In genomic region chr8:122806956-122807538, GRCm38 (mm10) we compare ENCODE assay signal across 12 mouse cellular contexts. TPM values are rescaled to one million over a fixed set of nuclear protein-coding genes. Genes with fewer than 3 reads are reported as not detected.
DNase-seq lines count a peak whose midpoint lies in the region; ATAC-seq and TF ChIP-seq lines count a peak whose summit lies in the region.
"Had no signal": no experiment of that assay in that cellular context is flagged by ENCODE, and none has a peak within 500 bp of the region (broad histone marks: within the 10 kb centered on the region; RNA-seq: fewer than 3 reads in every experiment).

No protein-coding gene starts in this region.

- H3K27ac ChIP-seq in heart, embryonic 11.5 days (ENCODE audit: low read depth, low read length): no peak overlapping the region
- H3K27ac ChIP-seq in forebrain, embryonic 14.5 days (ENCODE audit: low read depth, low read length): peak overlapping the region; percentile 93
- peak overlapping the region; percentile 24; the same call in 1 of the 2 replicates for H3K27ac ChIP-seq in midbrain, embryonic 10.5 days (replicated peaks)
- peak overlapping the region; percentile 42; the same call in 1 of the 2 replicates for H3K27ac ChIP-seq in thymus, adult 2 months (ENCODE audit: control insufficient read depth, insufficient read depth, low read length)
- no peak overlapping the region for H3K27ac ChIP-seq in cerebellum, adult 2 months (ENCODE audit: insufficient read depth, low read length)
- H3K27ac ChIP-seq: heart, embryonic 13.5 days; intestine, embryonic 15.5 days; liver, embryonic 13.5 days; stomach, postnatal 0 days had no signal

- WGBS in heart, embryonic 11.5 days (ENCODE audit: insufficient replicate concordance): 73% methylated on average over 7 of the region's 7 CpGs
- WGBS in forebrain, embryonic 14.5 days: 36% methylated on average over 7 of the region's 7 CpGs
- 84% methylated on average over 7 of the region's 7 CpGs for WGBS in midbrain, embryonic 10.5 days
- WGBS in thymus, adult 2 months: 58% methylated on average over 7 of the region's 7 CpGs
- 56% methylated on average over 7 of the region's 7 CpGs for WGBS in cerebellum, adult 2 months

- no peak overlapping the region for H3K4me3 ChIP-seq in heart, embryonic 11.5 days (ENCODE audit: low read depth, low read length)
- H3K4me3 ChIP-seq in forebrain, embryonic 14.5 days (ENCODE audit: low read depth, low read length): no peak overlapping the region
- H3K4me3 ChIP-seq in midbrain, embryonic 10.5 days: no peak overlapping the region
- no peak overlapping the region for H3K4me3 ChIP-seq in thymus, adult 2 months (ENCODE audit: control insufficient read depth, insufficient read depth, low read length)
- H3K4me3 ChIP-seq in cerebellum, adult 2 months (replicated peaks; ENCODE audit: insufficient read depth, low read depth, low read length): no peak overlapping the region
- H3K4me3 ChIP-seq: heart, embryonic 13.5 days; intestine, embryonic 15.5 days; liver, embryonic 13.5 days had no signal

- ATAC-seq in heart, embryonic 11.5 days (replicated peaks; ENCODE audit: insufficient number of reproducible peaks, low FRiP score, low TSS enrichment): no peak
- no peak for ATAC-seq in forebrain, embryonic 14.5 days
- ATAC-seq: intestine, embryonic 15.5 days had no signal

- no peak for TF ChIP-seq POLR2A in thymus, adult 2 months (IDR thresholded peaks at IDR 0.05; ENCODE audit: control insufficient read depth, extremely low read depth, insufficient read depth, low read length, poor library complexity)
- no peak for TF ChIP-seq POLR2A in cerebellum, adult 2 months (IDR thresholded peaks at IDR 0.05; ENCODE audit: borderline replicate concordance, insufficient read depth, low read length)

- no peaks in the 10 kb centered on the region for H3K4me1 ChIP-seq in heart, embryonic 11.5 days (ENCODE audit: control insufficient read depth, insufficient read depth, low read length)
- peaks cover 53% of the 10 kb centered on the region for H3K4me1 ChIP-seq in forebrain, embryonic 14.5 days (ENCODE audit: control insufficient read depth, insufficient read depth, low read length)
- peaks cover 44% of the 10 kb centered on the region for H3K4me1 ChIP-seq in midbrain, embryonic 10.5 days
- peaks cover 18% of the 10 kb centered on the region for H3K4me1 ChIP-seq in thymus, adult 2 months (replicated peaks; ENCODE audit: control insufficient read depth, insufficient read depth, low read length)
- H3K4me1 ChIP-seq in cerebellum, adult 2 months (ENCODE audit: control insufficient read depth, insufficient read depth, low read length): peaks cover 41% of the 10 kb centered on the region
- H3K4me1 ChIP-seq: heart, embryonic 13.5 days; intestine, embryonic 15.5 days; liver, embryonic 13.5 days had no signal

- no peak overlapping the region for H3K4me2 ChIP-seq in heart, embryonic 11.5 days
- no peak overlapping the region for H3K4me2 ChIP-seq in forebrain, embryonic 14.5 days (ENCODE audit: low read length)
- H3K4me2 ChIP-seq: heart, embryonic 13.5 days; intestine, embryonic 15.5 days; liver, embryonic 13.5 days had no signal

- TF ChIP-seq CTCF in thymus, adult 2 months (IDR thresholded peaks at IDR 0.05; ENCODE audit: borderline replicate concordance, control insufficient read depth, extremely low read depth, insufficient read depth, low read length, poor library complexity): 0 out of 2 replicates have a peak, but pooled peaks have one; percentile 36
- no peak for TF ChIP-seq CTCF in cerebellum, adult 2 months (IDR thresholded peaks at IDR 0.05; ENCODE audit: borderline replicate concordance, insufficient read depth, low read depth, low read length)

- H3K27me3 ChIP-seq in heart, embryonic 11.5 days (ENCODE audit: control insufficient read depth, insufficient read depth, low read length): no peaks in the 10 kb centered on the region
- H3K27me3 ChIP-seq in forebrain, embryonic 14.5 days (replicated peaks; ENCODE audit: control insufficient read depth, insufficient read depth, low read length): no peaks in the 10 kb centered on the region; the same call in none of the 2 replicates
- H3K27me3 ChIP-seq in midbrain, embryonic 10.5 days (ENCODE audit: low read depth, poor library complexity, severe bottlenecking): 0 out of 2 replicates have a peak, but pooled peaks cover 5% of the 10 kb centered on the region
- no peaks in the 10 kb centered on the region for H3K27me3 ChIP-seq in thymus, adult 2 months (ENCODE audit: control insufficient read depth, insufficient read depth, low read length)
- H3K27me3 ChIP-seq in cerebellum, adult 2 months (ENCODE audit: control insufficient read depth, insufficient read depth, low read length): no peaks in the 10 kb centered on the region
- H3K27me3 ChIP-seq: heart, embryonic 13.5 days; intestine, embryonic 15.5 days; liver, embryonic 13.5 days had no signal

- no peaks in the 10 kb centered on the region for H3K9me3 ChIP-seq in heart, embryonic 11.5 days (replicated peaks; ENCODE audit: control insufficient read depth, low read length)
- H3K9me3 ChIP-seq in forebrain, embryonic 14.5 days (replicated peaks; ENCODE audit: control insufficient read depth, low read length): no peaks in the 10 kb centered on the region
- no peaks in the 10 kb centered on the region for H3K9me3 ChIP-seq in midbrain, embryonic 10.5 days (replicated peaks)
- H3K9me3 ChIP-seq: heart, embryonic 13.5 days; intestine, embryonic 15.5 days; liver, embryonic 13.5 days had no signal

- peak; percentile 25 for DNase-seq in heart, postnatal 4 days
- peak; percentile 65 for DNase-seq in forebrain, embryonic 14.5 days (ENCODE audit: low spot score)
- no peak for DNase-seq in midbrain, embryonic 10.5 days (ENCODE audit: low spot score)
- DNase-seq in thymus, adult 2 months: peak; percentile 48
- no peak for DNase-seq in cerebellum, adult 18-20 months
- no peak for DNase-seq in cerebellum, adult 2 months
- DNase-seq in lung, postnatal 36 days: no peak
- DNase-seq: liver, embryonic 13.5 days had no signal

- H3K36me3 ChIP-seq in heart, embryonic 11.5 days (ENCODE audit: control insufficient read depth, insufficient read depth, low read length): no peaks in the 10 kb centered on the region
- no peaks in the 10 kb centered on the region for H3K36me3 ChIP-seq in forebrain, embryonic 14.5 days (ENCODE audit: control insufficient read depth, insufficient read depth, low read length)
- H3K36me3 ChIP-seq in midbrain, embryonic 10.5 days: 0 out of 2 replicates have a peak, but pooled peaks cover 8% of the 10 kb centered on the region
- no peaks in the 10 kb centered on the region for H3K36me3 ChIP-seq in thymus, adult 2 months (ENCODE audit: control insufficient read depth, insufficient read depth, low read length)
- H3K36me3 ChIP-seq: liver, embryonic 13.5 days had no signal

- H3K9ac ChIP-seq in heart, embryonic 11.5 days (ENCODE audit: low read depth, low read length): no peak overlapping the region
- peak overlapping the region; percentile 41; the same call in 1 of the 2 replicates for H3K9ac ChIP-seq in forebrain, embryonic 14.5 days (ENCODE audit: low read length)
- H3K9ac ChIP-seq: heart, embryonic 13.5 days; intestine, embryonic 15.5 days; liver, embryonic 13.5 days had no signal

RNA-seq across cellular contexts. Expression of gene Acsf3, which starts 31.8 kb away (rescaled TPM):
- 10 to 100 TPM; 23.8 to 24.9 TPM for total RNA-seq in heart, postnatal 4 days (2021)
- 15.4 and 17.5 TPM in 2 replicates for polyA plus RNA-seq in heart, embryonic 11.5 days (2014; fragmentation: Nextera tagmentation; extraction: Ambion mirVana)
- 13.7 and 15.8 TPM in 2 replicates for polyA plus RNA-seq in forebrain, embryonic 14.5 days (2014; fragmentation: Nextera tagmentation; extraction: Ambion mirVana)
- 17.8 and 18.6 TPM in 2 replicates for polyA plus RNA-seq in midbrain, embryonic 10.5 days (2016; fragmentation: Nextera tagmentation; extraction: Ambion mirVana)
- polyA plus RNA-seq in thymus, adult 2 months (2012; rRNA removed): 17.5 and 19.6 TPM in 2 replicates
- polyA plus RNA-seq in cerebellum, adult 2 months (2012; rRNA removed): 33.0 and 33.6 TPM in 2 replicates

RNA-seq across cellular contexts. Expression of gene Cdh15, which starts 40.7 kb away (rescaled TPM):
- under 1 TPM in 1 of 2 experiments, not detected in 1; 0.16 TPM for total RNA-seq in heart, postnatal 4 days (2021)
- polyA plus RNA-seq in heart, embryonic 11.5 days (2014; fragmentation: Nextera tagmentation; extraction: Ambion mirVana): 0.42 and 0.67 TPM in 2 replicates
- 0.69 and 1.4 TPM in 2 replicates for polyA plus RNA-seq in forebrain, embryonic 14.5 days (2014; fragmentation: Nextera tagmentation; extraction: Ambion mirVana)
- 0.51 and 0.54 TPM in 2 replicates for polyA plus RNA-seq in midbrain, embryonic 10.5 days (2016; fragmentation: Nextera tagmentation; extraction: Ambion mirVana)
- 0.11 and 0.13 TPM in 2 replicates for polyA plus RNA-seq in thymus, adult 2 months (2012; rRNA removed)
- 26.5 and 34.3 TPM in 2 replicates for polyA plus RNA-seq in cerebellum, adult 2 months (2012; rRNA removed)

Comparison
In these comparisons a context has a peak if more than half of its experiments do, and no peak if none do; other contexts are left out.
1. DNase-seq: peak in heart, postnatal 4 days (single experiment), forebrain, embryonic 14.5 days (single experiment) and thymus, adult 2 months (single experiment); none in midbrain, embryonic 10.5 days (single experiment), cerebellum, adult 18-20 months (0 of 2), cerebellum, adult 2 months (0 of 2) and lung, postnatal 36 days (single experiment).
2. H3K27ac ChIP-seq: peak in forebrain, embryonic 14.5 days (single experiment), midbrain, embryonic 10.5 days (single experiment) and thymus, adult 2 months (single experiment); none in heart, embryonic 11.5 days (single experiment) and cerebellum, adult 2 months (single experiment).
3. RNA of gene Cdh15, which starts 40.7 kb away (polyA plus RNA-seq): 26.5 to 34.3 TPM in cerebellum, adult 2 months; 0.69 to 1.4 TPM in forebrain, embryonic 14.5 days, 0.42 to 0.67 TPM in heart, embryonic 11.5 days, 0.51 to 0.54 TPM in midbrain, embryonic 10.5 days and 0.11 to 0.13 TPM in thymus, adult 2 months; every median in the first group is over 10 times any median in the second.